Mouse (Mus musculus) stomach, postnatal 0 days (tissue): ENCODE measurements around the gene Adam30.

Source experiments
- CTCF ChIP-seq: IDR thresholded peaks from 2 replicates; pipeline ENCODE4 v1.5.1; 2016; ENCODE audit warnings: antibody characterized with exemption, low read depth, mild to moderate bottlenecking, moderate library complexity
- EP300 ChIP-seq: optimal IDR thresholded peaks from 2 replicates; pipeline ENCODE3; 2016; ENCODE audit warnings: antibody characterized with exemption

GRCm38 (mm10) chr3:98147706-98148105 lies 12.7 kb upstream of the Adam30 start:
- TF ChIP-seq CTCF (no peak), EP300 (no peak)
